Mouse (Mus musculus) cerebellum, adult 2 months (tissue): ENCODE data around the gene Tbc1d13. TPM values are rescaled to one million over a fixed set of nuclear protein-coding genes. Genes with fewer than 3 reads are reported as not detected.
"Not testable (repeated sequence)": the region's sequence is repeated elsewhere in the genome, so short reads cannot be mapped to it uniquely, and the experiment has no call there.

Source experiments
- DNase-seq, 2 experiments: peaks; one replicate each; pipeline ENCODE4 v3.0.0; 2021
- H3K27ac ChIP-seq: fragments of 200-500 bp; 2 replicates; pipeline ENCODE4 v1.5.1; 2012; ENCODE audit warnings: low read length, control low read depth, inconsistent platforms; ENCODE audit not compliant: insufficient read depth
- H3K27me3 ChIP-seq: fragments of 200-500 bp; 2 replicates; pipeline ENCODE4 v1.6.1; 2012; ENCODE audit warnings: inconsistent platforms, mild to moderate bottlenecking, low read length, moderate library complexity; ENCODE audit not compliant: control insufficient read depth, insufficient read depth
- H3K4me1 ChIP-seq: fragments of 200-500 bp; 2 replicates; pipeline ENCODE4 v1.6.1; 2011; ENCODE audit warnings: low read length; ENCODE audit not compliant: control insufficient read depth, insufficient read depth
- H3K4me3 ChIP-seq: fragments of 200-500 bp; replicated peaks from 2 replicates; pipeline ENCODE3; 2011; ENCODE audit warnings: mild to moderate bottlenecking, low read depth, low read length, control low read depth; ENCODE audit not compliant: insufficient read depth
- CTCF ChIP-seq: fragments of 200-500 bp; IDR thresholded peaks from 2 replicates; pipeline ENCODE4 v1.5.1; 2011; ENCODE audit warnings: low read depth, mild to moderate bottlenecking, control low read depth, low read length, moderate library complexity, borderline replicate concordance; ENCODE audit not compliant: insufficient read depth
- POLR2A ChIP-seq: fragments of 200-500 bp; IDR thresholded peaks from 2 replicates; pipeline ENCODE4 v1.6.1; 2011; ENCODE audit warnings: low read length, control low read depth, borderline replicate concordance; ENCODE audit not compliant: insufficient read depth
- WGBS: fragments of 180-500 bp; shearing (Covaris S2); methylation state at CpG from one replicate; pipeline ENCODE4 v1.1.7; 2018; 5-methylcytosine and 5-hydroxymethylcytosine counted together
- polyA plus RNA-seq: library from polyadenylated mRNA; depleted of rRNA; stranded (reverse); fragments of >200 nt; gene quantifications from 2 replicates; pipeline ENCODE4 v1.2.3, GENCODE M21; 2012

The Tbc1d13 gene
- polyA plus RNA-seq, 1 experiment: 58.2 TPM

- WGBS: 5% methylated on average over 6 of the region's 6 CpGs
Observed at GRCm38 (mm10) chr2:30134378-30134711, 799 bp downstream of the Tbc1d13 start.

GRCm38 (mm10) chr2:30134928-30135620 is 1.5 kb downstream of the Tbc1d13 start:
- Histone ChIP-seq H3K4me1 (peaks cover 3% of the 10 kb centered on the region; the same call in 1 of the 2 replicates), H3K27ac (no peak overlapping the region), H3K27me3 (no peaks in the 10 kb centered on the region), H3K4me3 (peak overlapping the region; percentile 21)
- DNase-seq: no peak
- TF ChIP-seq POLR2A (no peak), CTCF (no peak)
- WGBS: 31% methylated on average over 10 of the region's 10 CpGs

More at GRCm38 (mm10) chr2:30134378-30134711, 799 bp downstream of the Tbc1d13 start:
- no peak for TF ChIP-seq CTCF
- TF ChIP-seq POLR2A: no peak
- DNase-seq: no peak
- H3K4me3 ChIP-seq: peak overlapping the region; percentile 65
- H3K27ac ChIP-seq: no peak overlapping the region
- H3K27me3 ChIP-seq: no peaks in the 10 kb centered on the region
- H3K4me1 ChIP-seq: peaks cover 3% of the 10 kb centered on the region; the same call in 1 of the 2 replicates

- Histone ChIP-seq H3K4me3 (no peak overlapping the region), H3K4me1 (peaks cover 12% of the 10 kb centered on the region), H3K27me3 (no peaks in the 10 kb centered on the region), H3K27ac (no peak overlapping the region)
- WGBS: 88% methylated on average over 10 of the region's 10 CpGs
- no peak for TF ChIP-seq CTCF
- no peak for TF ChIP-seq POLR2A
- DNase-seq: no peak
Observed at GRCm38 (mm10) chr2:30136458-30136857, 2.9 kb downstream of the Tbc1d13 start.

GRCm38 (mm10) chr2:30140021-30140420 is 6.5 kb downstream of the Tbc1d13 start:
- 26% methylated on average over 4 of the region's 4 CpGs for WGBS
- H3K4me3 ChIP-seq, H3K27me3 ChIP-seq, H3K27ac ChIP-seq: not testable (repeated sequence)
- H3K4me1 ChIP-seq: peaks cover 17% of the 10 kb centered on the region
- peak; percentile 78 to 87 for DNase-seq

- Histone ChIP-seq H3K4me1 (peaks cover 14% of the 10 kb centered on the region), H3K4me3 (no peak overlapping the region), H3K27me3 (no peaks in the 10 kb centered on the region), H3K27ac (no peak overlapping the region)
- WGBS: 92% methylated on average over 4 of the region's 4 CpGs
- TF ChIP-seq CTCF (no peak), POLR2A (no peak)
- DNase-seq: no peak
Observed at GRCm38 (mm10) chr2:30144436-30144835, 10.9 kb downstream of the Tbc1d13 start.

- Histone ChIP-seq H3K4me3 (no peak overlapping the region), H3K4me1 (0 out of 2 replicates have a peak, but pooled peaks cover 3% of the 10 kb centered on the region), H3K27me3 (no peaks in the 10 kb centered on the region), H3K27ac (no peak overlapping the region)
- TF ChIP-seq POLR2A (no peak), CTCF (no peak)
- 72% methylated on average over 4 of the region's 4 CpGs for WGBS
- no peak for DNase-seq
Observed at GRCm38 (mm10) chr2:30147466-30147865, 13.9 kb downstream of the Tbc1d13 start.

- H3K27me3 ChIP-seq: no peaks in the 10 kb centered on the region
- WGBS: 42% methylated on average over 11 of the region's 11 CpGs
- no peak overlapping the region for H3K27ac ChIP-seq
- no peaks in the 10 kb centered on the region; the same call in 1 of the 2 replicates for H3K4me1 ChIP-seq
- no peak overlapping the region for H3K4me3 ChIP-seq
- DNase-seq: no peak
- no peak for TF ChIP-seq POLR2A
- no peak for TF ChIP-seq CTCF
Observed at GRCm38 (mm10) chr2:30151840-30152239, 18.3 kb downstream of the Tbc1d13 start.

- H3K4me1 ChIP-seq: no peaks in the 10 kb centered on the region; the same call in 1 of the 2 replicates
- no peak for DNase-seq
- no peak overlapping the region for H3K27ac ChIP-seq
- no peaks in the 10 kb centered on the region for H3K27me3 ChIP-seq
- no peak overlapping the region for H3K4me3 ChIP-seq
- no peak for TF ChIP-seq POLR2A
- no peak for TF ChIP-seq CTCF
- 52% methylated on average over 8 of the region's 8 CpGs for WGBS
Observed at GRCm38 (mm10) chr2:30152616-30153015, 19.1 kb downstream of the Tbc1d13 start.

GRCm38 (mm10) chr2:30159871-30160270 is 26.3 kb downstream of the Tbc1d13 start:
- WGBS: 48% methylated on average over 8 of the region's 10 CpGs
- not testable (repeated sequence) for H3K4me3 ChIP-seq, H3K27me3 ChIP-seq, H3K4me1 ChIP-seq, DNase-seq, H3K27ac ChIP-seq
